Mouse (Mus musculus) embryonic facial prominence, embryonic 12.5 days (tissue): ENCODE results near the gene Ccdc103. TPM values are rescaled to one million over a fixed set of nuclear protein-coding genes. Genes with fewer than 3 reads are reported as not detected.

Source experiments
- ATAC-seq: fragments of 200-750 bp; cut with Nextera tagmentation; 2 replicates; pipeline ENCODE4 v1.8.0; 2017; ENCODE audit not compliant: insufficient number of reproducible peaks, insufficient read depth, low FRiP score, low TSS enrichment
- H3K27ac ChIP-seq: fragments of 300-500 bp; sonication (generic); 2 replicates; pipeline ENCODE4 v1.5.1; 2016; ENCODE audit warnings: mild to moderate bottlenecking
- H3K27me3 ChIP-seq: fragments of 300-500 bp; sonication (generic); 2 replicates; pipeline ENCODE4 v1.6.1; 2016; ENCODE audit warnings: mild to moderate bottlenecking, moderate library complexity
- H3K36me3 ChIP-seq: fragments of 300-500 bp; sonication (generic); 2 replicates; pipeline ENCODE4 v1.6.1; 2016; ENCODE audit warnings: mild to moderate bottlenecking
- H3K4me1 ChIP-seq: fragments of 300-500 bp; sonication (generic); 2 replicates; pipeline ENCODE4 v1.6.1; 2016
- H3K4me2 ChIP-seq: fragments of 300-500 bp; sonication (generic); replicated peaks from 2 replicates; pipeline ENCODE4 v1.6.1; 2016; ENCODE audit warnings: mild to moderate bottlenecking, moderate library complexity
- H3K4me3 ChIP-seq: fragments of 300-500 bp; sonication (generic); 2 replicates; pipeline ENCODE4 v1.5.1; 2016; ENCODE audit warnings: mild to moderate bottlenecking
- H3K9ac ChIP-seq: fragments of 300-500 bp; sonication (generic); 2 replicates; pipeline ENCODE4 v1.6.1; 2016; ENCODE audit warnings: mild to moderate bottlenecking, moderate library complexity
- H3K9me3 ChIP-seq: fragments of 300-500 bp; sonication (generic); 2 replicates; pipeline ENCODE4 v1.6.1; 2016; ENCODE audit warnings: mild to moderate bottlenecking, moderate library complexity
- WGBS: fragments of 180-500 bp; shearing (Covaris S2); methylation state at CpG from one replicate; pipeline ENCODE4 v1.1.7; 2016; 5-methylcytosine and 5-hydroxymethylcytosine counted together
- polyA plus RNA-seq: library from polyadenylated mRNA; unstranded; fragments of >200 nt; fragmentation: Nextera tagmentation; extraction: Ambion mirVana; gene quantifications from 2 replicates; pipeline ENCODE4 v1.2.1, GENCODE M21; 2016

Gene Ccdc103
- 1.0 and 1.7 TPM in 2 replicates for polyA plus RNA-seq

DNA sequence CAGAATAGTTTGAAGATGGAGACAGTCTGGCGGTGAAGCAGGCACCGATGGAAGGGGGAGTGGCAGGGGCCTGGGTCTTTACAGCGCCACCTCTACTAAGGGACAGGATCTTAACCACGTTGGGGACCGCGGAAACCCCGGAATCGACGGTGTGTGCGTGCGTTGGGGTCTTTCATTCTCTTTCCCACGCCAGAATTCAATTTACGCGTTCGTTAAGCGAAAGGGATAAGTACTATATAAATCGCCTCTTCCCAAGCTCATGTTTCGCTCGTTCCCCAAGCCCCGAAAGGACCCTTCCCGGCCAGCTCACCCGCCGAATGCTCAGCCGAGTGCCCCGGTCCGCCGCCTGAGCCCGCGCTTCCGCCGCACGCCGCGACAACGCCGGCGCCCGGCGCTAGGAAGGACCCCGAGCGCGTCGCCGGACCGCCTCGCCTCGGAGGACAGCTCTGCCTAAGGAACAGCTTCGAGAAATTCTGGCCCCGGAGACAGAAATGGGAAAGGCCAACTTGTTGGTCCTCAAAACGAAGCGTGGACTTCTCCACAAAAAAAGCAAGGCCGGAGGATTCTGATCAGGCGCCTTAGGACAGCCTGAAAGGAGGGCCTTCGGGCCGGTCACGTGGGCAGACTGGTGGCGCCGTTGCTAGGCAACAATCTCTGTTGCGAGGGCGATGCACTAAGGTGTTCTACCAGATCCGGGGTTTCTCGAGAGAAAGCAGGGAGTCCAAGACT is at the start of gene Ccdc103, which contains the start of gene Eftud2:
TSS of gene Ccdc103 (plus strand) at position 620 of the 729 bp plus-strand sequence.
TSS of gene Eftud2 (minus strand) at position 401 of the 729 bp plus-strand sequence.
- peak; percentile 82 for ATAC-seq
- WGBS, result under 1% methylated on average over 62 of the region's 62 CpGs
- no peaks in the 10 kb centered on the region for H3K27me3 ChIP-seq
- peaks cover 15% of the 10 kb centered on the region for H3K36me3 ChIP-seq
- peaks cover 15% of the 10 kb centered on the region for H3K4me1 ChIP-seq
- peak within 1 kb of the TSS; percentile 85 for H3K9ac ChIP-seq
- H3K9me3 ChIP-seq, result no peaks in the 10 kb centered on the region
- H3K4me3 ChIP-seq, result peak within 1 kb of the TSS; percentile 74
- peak within 1 kb of the TSS; percentile 75 for H3K4me2 ChIP-seq
- peak within 1 kb of the TSS; percentile 80 for H3K27ac ChIP-seq

DNA sequence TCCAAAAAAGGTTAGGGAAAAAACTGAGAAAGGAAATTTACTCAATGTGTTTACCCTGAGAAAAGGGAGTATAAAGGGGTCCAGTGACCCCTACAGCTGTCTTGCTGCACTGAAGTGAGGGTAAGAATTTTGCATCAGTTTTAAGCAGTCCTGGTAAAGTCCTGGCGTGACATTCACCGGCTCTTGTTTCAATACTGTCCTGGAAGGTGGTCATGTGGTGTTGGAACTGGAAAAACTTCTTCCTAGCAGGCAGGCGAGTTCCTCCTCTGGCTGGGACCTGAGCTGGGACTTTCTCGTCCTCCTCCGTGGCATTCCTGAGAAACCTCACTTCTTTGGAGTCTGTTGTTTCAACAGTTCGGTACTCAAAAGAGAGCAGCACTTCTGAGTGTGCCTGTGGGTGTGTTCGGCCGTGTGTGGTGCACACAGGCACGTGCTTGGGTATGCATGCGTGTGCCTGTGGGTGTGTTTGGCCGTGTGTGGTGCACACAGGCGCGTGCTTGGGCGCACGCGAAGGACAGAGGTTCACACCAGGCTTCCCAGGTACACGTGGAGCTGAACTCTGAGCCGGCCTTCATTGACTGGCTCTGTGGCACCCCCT is 48.2 kb upstream of the Ccdc103 start:
- Histone ChIP-seq H3K9me3 (no peaks in the 10 kb centered on the region), H3K36me3 (peaks cover 16% of the 10 kb centered on the region), H3K4me2 (no peak overlapping the region), H3K27me3 (no peaks in the 10 kb centered on the region), H3K4me1 (peaks cover 4% of the 10 kb centered on the region; the same call in 1 of the 2 replicates), H3K4me3 (no peak overlapping the region), H3K27ac (no peak overlapping the region), H3K9ac (no peak overlapping the region)
- no peak for ATAC-seq
- WGBS, result 65% methylated on average over 18 of the region's 18 CpGs

DNA sequence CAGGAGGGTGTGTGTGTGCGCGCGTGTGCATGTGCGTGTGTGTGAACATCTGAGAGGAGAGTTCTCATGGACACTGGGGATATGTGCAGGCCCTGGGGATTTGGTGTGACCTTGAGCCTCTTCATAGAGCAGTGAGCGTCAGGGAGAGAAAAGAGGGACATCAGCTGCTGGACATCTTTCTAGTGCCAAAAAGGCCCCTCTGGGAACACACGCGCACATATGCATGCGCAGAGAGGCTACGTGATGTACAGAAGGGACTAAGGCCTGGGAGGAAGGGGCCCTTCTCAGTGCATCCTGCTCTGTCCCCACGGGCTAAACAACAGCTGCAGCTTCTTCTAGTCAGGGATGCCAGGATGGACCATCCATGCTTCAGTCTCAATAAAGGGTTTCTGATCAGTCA is 46.8 kb upstream of the Ccdc103 start:
- Histone ChIP-seq H3K4me2 (no peak overlapping the region), H3K9ac (no peak overlapping the region), H3K4me3 (no peak overlapping the region), H3K27me3 (no peaks in the 10 kb centered on the region), H3K27ac (no peak overlapping the region), H3K9me3 (no peaks in the 10 kb centered on the region), H3K36me3 (peaks cover 30% of the 10 kb centered on the region), H3K4me1 (peaks cover 4% of the 10 kb centered on the region; the same call in 1 of the 2 replicates)
- WGBS, result 86% methylated on average over 10 of the region's 10 CpGs
- no peak for ATAC-seq

- 85% methylated on average over 3 of the region's 4 CpGs for WGBS
- Histone ChIP-seq H3K9ac (no peak within 1 kb of the TSS), H3K27ac (no peak within 1 kb of the TSS), H3K4me2 (no peak within 1 kb of the TSS), H3K27me3 (no peaks in the 10 kb centered on the region), H3K4me3 (no peak within 1 kb of the TSS), H3K9me3 (no peaks in the 10 kb centered on the region), H3K4me1 (peaks cover 4% of the 10 kb centered on the region; the same call in 1 of the 2 replicates), H3K36me3 (peaks cover 43% of the 10 kb centered on the region)
- no peak for ATAC-seq
These were observed 45.5 kb upstream of the Ccdc103 start, which contains the start of gene Higd1b for GRCm38 (mm10) chr11:102835549-102835948. Higd1b (plus strand) TSS chr11:102835849.

DNA sequence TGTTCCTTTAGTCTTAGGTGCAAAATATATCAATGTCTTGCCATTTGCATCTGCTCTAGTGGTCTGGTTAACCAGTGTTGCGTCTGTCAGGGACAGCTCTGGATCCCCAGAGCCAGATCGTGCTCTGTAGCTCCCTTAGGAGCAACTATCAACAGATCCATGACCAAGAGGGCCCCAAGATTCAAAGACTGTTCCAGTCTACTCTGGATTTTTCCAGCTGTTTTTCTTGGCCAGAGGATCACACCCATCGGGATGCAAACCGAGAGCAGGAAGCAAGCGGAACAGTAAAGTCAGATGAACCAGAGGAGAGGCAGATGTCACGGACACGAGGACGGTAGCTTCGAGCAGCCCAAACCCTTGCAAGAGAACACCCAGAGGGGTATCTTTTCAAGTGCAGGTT is 44.9 kb upstream of the Ccdc103 start:
- no peak for ATAC-seq
- Histone ChIP-seq H3K27me3 (no peaks in the 10 kb centered on the region), H3K9me3 (no peaks in the 10 kb centered on the region), H3K27ac (no peak overlapping the region), H3K4me1 (peaks cover 4% of the 10 kb centered on the region; the same call in 1 of the 2 replicates), H3K36me3 (peaks cover 48% of the 10 kb centered on the region), H3K4me2 (no peak overlapping the region), H3K9ac (no peak overlapping the region), H3K4me3 (no peak overlapping the region)
- WGBS, result 87% methylated on average over 9 of the region's 9 CpGs

DNA sequence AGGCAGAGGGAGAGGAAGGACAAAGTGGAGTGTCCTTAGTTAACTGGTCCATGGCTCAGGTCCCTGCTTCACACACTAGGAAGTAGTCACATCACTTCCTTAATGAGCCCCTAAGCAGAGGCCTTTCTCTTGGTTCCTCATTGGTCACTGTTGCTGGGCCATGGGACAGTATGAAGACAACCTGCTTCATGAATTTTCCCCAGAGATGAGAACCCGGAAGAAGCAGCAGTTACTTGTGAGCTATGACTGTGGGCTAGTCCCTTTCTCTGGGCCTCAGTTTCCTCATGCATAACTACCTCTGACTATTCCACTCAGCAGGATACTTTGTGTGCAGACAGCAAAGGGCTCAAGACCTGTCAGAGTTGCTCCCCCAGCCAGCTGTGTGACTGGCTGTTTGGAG is 43.6 kb upstream of the Ccdc103 start:
- WGBS, result 87% methylated on average over 1 of the region's 1 CpGs
- H3K36me3 ChIP-seq, result peaks cover 61% of the 10 kb centered on the region
- H3K9ac ChIP-seq, result no peak overlapping the region
- no peak overlapping the region for H3K27ac ChIP-seq
- ATAC-seq, result no peak
- H3K4me2 ChIP-seq, result no peak overlapping the region
- peaks cover 4% of the 10 kb centered on the region; the same call in 1 of the 2 replicates for H3K4me1 ChIP-seq
- H3K4me3 ChIP-seq, result no peak overlapping the region
- H3K27me3 ChIP-seq, result no peaks in the 10 kb centered on the region
- H3K9me3 ChIP-seq, result no peaks in the 10 kb centered on the region

DNA sequence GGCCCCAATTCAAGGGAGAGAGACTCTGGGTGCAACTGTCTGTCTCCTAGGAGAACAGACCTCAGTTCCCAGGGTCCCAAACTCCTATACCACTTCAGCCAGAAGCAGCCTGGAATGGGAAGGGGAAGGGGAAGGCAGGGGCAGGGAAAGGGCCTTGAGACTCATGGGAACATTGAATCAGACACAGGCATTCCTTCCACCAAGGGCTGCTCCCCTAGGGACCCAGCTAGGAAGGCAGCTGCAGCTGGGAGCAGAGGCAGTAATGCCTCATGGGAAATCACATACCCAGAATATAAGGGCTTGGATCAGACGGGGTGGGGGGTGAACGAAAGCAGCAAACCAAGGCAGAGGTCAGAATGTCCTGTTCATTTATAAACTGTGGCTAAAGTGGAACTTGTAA is 42.9 kb upstream of the Ccdc103 start:
- Histone ChIP-seq H3K9ac (no peak overlapping the region), H3K36me3 (peaks cover 68% of the 10 kb centered on the region), H3K4me1 (no peaks in the 10 kb centered on the region; the same call in 1 of the 2 replicates), H3K9me3 (no peaks in the 10 kb centered on the region), H3K27me3 (no peaks in the 10 kb centered on the region), H3K4me3 (no peak overlapping the region), H3K4me2 (no peak overlapping the region), H3K27ac (no peak overlapping the region)
- 89% methylated on average over 2 of the region's 2 CpGs for WGBS
- no peak for ATAC-seq

GRCm38 (mm10) chr11:102838616-102839150 is 42.3 kb upstream of the Ccdc103 start:
- no peak for ATAC-seq
- no peaks in the 10 kb centered on the region for H3K27me3 ChIP-seq
- no peaks in the 10 kb centered on the region for H3K9me3 ChIP-seq
- H3K9ac ChIP-seq, result no peak overlapping the region
- no peak overlapping the region for H3K4me3 ChIP-seq
- H3K27ac ChIP-seq, result no peak overlapping the region
- WGBS, result 85% methylated on average over 9 of the region's 9 CpGs
- H3K4me2 ChIP-seq, result no peak overlapping the region
- peaks cover 74% of the 10 kb centered on the region for H3K36me3 ChIP-seq
- no peaks in the 10 kb centered on the region for H3K4me1 ChIP-seq

GRCm38 (mm10) chr11:102845926-102846325 is 35.1 kb upstream of the Ccdc103 start:
- WGBS, result 70% methylated on average over 10 of the region's 10 CpGs
- Histone ChIP-seq H3K9ac (no peak overlapping the region), H3K27me3 (no peaks in the 10 kb centered on the region), H3K27ac (no peak overlapping the region), H3K9me3 (no peaks in the 10 kb centered on the region), H3K4me1 (no peaks in the 10 kb centered on the region), H3K4me2 (no peak overlapping the region), H3K4me3 (no peak overlapping the region), H3K36me3 (peaks cover 99% of the 10 kb centered on the region)
- no peak for ATAC-seq

GRCm38 (mm10) chr11:102851883-102852282 is 29.1 kb upstream of the Ccdc103 start:
- Histone ChIP-seq H3K9ac (no peak overlapping the region), H3K27me3 (no peaks in the 10 kb centered on the region), H3K27ac (no peak overlapping the region), H3K9me3 (no peaks in the 10 kb centered on the region), H3K4me2 (no peak overlapping the region), H3K4me1 (peaks cover 13% of the 10 kb centered on the region), H3K4me3 (no peak overlapping the region), H3K36me3 (peaks cover 80% of the 10 kb centered on the region)
- WGBS, result 69% methylated on average over 5 of the region's 5 CpGs
- no peak for ATAC-seq

DNA sequence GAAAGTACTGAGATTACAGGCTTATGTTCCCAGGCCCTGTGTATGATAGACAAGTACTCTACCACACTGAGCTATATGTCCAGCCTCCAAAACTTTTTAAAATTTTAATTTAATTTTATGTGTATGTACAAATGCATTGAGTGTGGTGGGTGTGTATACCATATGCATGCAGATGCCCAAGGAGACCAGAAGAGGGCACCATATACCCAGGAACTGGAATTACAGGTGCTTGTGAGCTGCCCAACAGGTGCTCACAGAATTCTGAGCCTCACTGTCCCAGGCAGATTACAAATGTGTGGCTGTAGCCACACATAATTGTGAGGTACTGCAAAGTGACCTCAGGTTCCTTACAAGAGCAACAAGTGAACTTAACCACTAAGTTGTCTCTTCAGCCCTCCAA is 27.2 kb upstream of the Ccdc103 start:
- H3K4me2 ChIP-seq, result no peak overlapping the region
- ATAC-seq, result no peak
- H3K9ac ChIP-seq, result no peak overlapping the region
- peaks cover 13% of the 10 kb centered on the region for H3K4me1 ChIP-seq
- no peak overlapping the region for H3K27ac ChIP-seq
- H3K27me3 ChIP-seq, result no peaks in the 10 kb centered on the region
- no peaks in the 10 kb centered on the region for H3K9me3 ChIP-seq
- H3K36me3 ChIP-seq, result peaks cover 75% of the 10 kb centered on the region
- H3K4me3 ChIP-seq, result no peak overlapping the region

GRCm38 (mm10) chr11:102855941-102856340 is 25.1 kb upstream of the Ccdc103 start:
- ATAC-seq, result no peak
- H3K4me1 ChIP-seq, result peaks cover 13% of the 10 kb centered on the region
- H3K9ac ChIP-seq, result no peak overlapping the region
- no peak overlapping the region for H3K4me2 ChIP-seq
- no peaks in the 10 kb centered on the region for H3K27me3 ChIP-seq
- H3K36me3 ChIP-seq, result peaks cover 75% of the 10 kb centered on the region
- H3K4me3 ChIP-seq, result no peak overlapping the region
- H3K9me3 ChIP-seq, result no peaks in the 10 kb centered on the region
- H3K27ac ChIP-seq, result peak overlapping the region; percentile 70; the same call in 1 of the 2 replicates
- 25% methylated on average over 6 of the region's 6 CpGs for WGBS
